Mouse (Mus musculus) midbrain, postnatal 0 days (tissue): ENCODE data around the gene Zbtb21. TPM values are rescaled to one million over a fixed set of nuclear protein-coding genes. Genes with fewer than 3 reads are reported as not detected.
"Not testable (repeated sequence)": the region's sequence is repeated elsewhere in the genome, so short reads cannot be mapped to it uniquely, and the experiment has no call there.

Source experiments
- ATAC-seq: fragments of 200-750 bp; cut with Nextera tagmentation; 2 replicates; pipeline ENCODE4 v1.8.0; 2017; ENCODE audit warnings: moderate number of reproducible peaks, mild to moderate bottlenecking, moderate TSS enrichment, moderate library complexity; ENCODE audit not compliant: low FRiP score
- DNase-seq: peaks from one replicate; pipeline ENCODE4 v3.0.0-alpha.2; 2015; ENCODE audit warnings: low spot score
- H3K27ac ChIP-seq: fragments of 300-500 bp; sonication (generic); 2 replicates; pipeline ENCODE4 v1.5.1; 2014; ENCODE audit warnings: low read depth, mild to moderate bottlenecking, low read length, mixed read lengths
- H3K27me3 ChIP-seq: fragments of 300-500 bp; sonication (generic); 2 replicates; pipeline ENCODE4 v1.6.1; 2014; ENCODE audit warnings: low read length, control low read depth, mixed read lengths; ENCODE audit not compliant: insufficient read depth
- H3K36me3 ChIP-seq: fragments of 300-500 bp; sonication (generic); 2 replicates; pipeline ENCODE4 v1.6.1; 2014; ENCODE audit warnings: low read length, control low read depth, mixed read lengths; ENCODE audit not compliant: insufficient read depth
- H3K4me1 ChIP-seq: fragments of 300-500 bp; sonication (generic); 2 replicates; pipeline ENCODE4 v1.6.1; 2014; ENCODE audit warnings: mild to moderate bottlenecking, control low read depth, antibody characterized with exemption, low read length, mixed read lengths; ENCODE audit not compliant: insufficient read depth
- H3K4me2 ChIP-seq: fragments of 300-500 bp; sonication (generic); 2 replicates; pipeline ENCODE4 v1.6.1; 2014; ENCODE audit warnings: low read depth, mild to moderate bottlenecking, low read length, mixed read lengths; ENCODE audit not compliant: poor library complexity, severe bottlenecking
- H3K4me3 ChIP-seq: fragments of 300-500 bp; sonication (generic); 2 replicates; pipeline ENCODE4 v1.5.1; 2014; ENCODE audit warnings: low read depth, mild to moderate bottlenecking, low read length, moderate library complexity
- H3K9ac ChIP-seq: fragments of 300-500 bp; sonication (generic); replicated peaks from 2 replicates; pipeline ENCODE4 v1.6.1; 2014; ENCODE audit warnings: mild to moderate bottlenecking, low read length, moderate library complexity, mixed read lengths; ENCODE audit not compliant: poor library complexity, severe bottlenecking
- H3K9me3 ChIP-seq: fragments of 300-500 bp; sonication (generic); 2 replicates; pipeline ENCODE4 v1.6.1; 2016; ENCODE audit warnings: low read length, control low read depth
- CTCF ChIP-seq: IDR thresholded peaks from 2 replicates; pipeline ENCODE4 v1.5.1; 2016; ENCODE audit warnings: antibody characterized with exemption, mild to moderate bottlenecking
- WGBS: fragments of 180-500 bp; shearing (Covaris S2); extraction: QIAGEN DNeasy Blood & Tissue Kit; methylation state at CpG from one replicate; pipeline ENCODE4 v1.1.7; 2014; 5-methylcytosine and 5-hydroxymethylcytosine counted together
- polyA plus RNA-seq: library from polyadenylated mRNA; unstranded; fragments of >200 nt; fragmentation: Nextera tagmentation; extraction: Ambion mirVana; gene quantifications from 2 replicates; pipeline ENCODE4 v1.2.1, GENCODE M21; 2015
- total RNA-seq: library from RNA; depleted of rRNA; stranded (reverse); fragments of >200 nt; gene quantifications from 2 replicates; pipeline ENCODE4 v1.2.3, GENCODE M21; 2014

Zbtb21 gene
- total and polyA plus RNA-seq, 2 experiments from 2014 or later: 9.4 to 30.5 TPM

DNA sequence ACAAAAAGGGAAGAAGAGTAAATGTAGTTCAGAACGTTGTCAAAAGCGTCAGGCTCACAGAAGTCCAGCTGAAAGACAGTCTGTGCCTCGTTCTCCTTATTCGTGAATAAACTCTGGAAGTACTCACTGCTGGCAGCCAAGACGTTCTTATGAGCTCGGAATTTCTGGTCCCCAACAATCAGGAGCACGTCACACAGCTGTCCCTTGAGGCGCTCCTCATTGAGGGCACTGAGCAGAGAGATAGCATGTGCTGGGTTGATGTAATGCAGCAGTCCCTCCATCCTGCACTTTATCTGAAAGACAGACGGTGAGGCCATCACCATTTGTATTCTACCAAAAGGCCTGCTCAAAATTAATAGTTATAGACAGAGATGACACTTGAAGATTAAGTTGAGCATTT is 9.6 kb downstream of the Zbtb21 start:
- TF ChIP-seq CTCF: no peak
- Histone ChIP-seq H3K27ac (no peak overlapping the region), H3K9ac (no peak overlapping the region), H3K4me3 (no peak overlapping the region), H3K4me1 (no peaks in the 10 kb centered on the region), H3K27me3 (no peaks in the 10 kb centered on the region), H3K36me3 (peaks cover 49% of the 10 kb centered on the region), H3K4me2 (no peak overlapping the region), H3K9me3 (no peaks in the 10 kb centered on the region)
- ATAC-seq: no peak
- 94% methylated on average over 9 of the region's 9 CpGs for WGBS
- DNase-seq: no peak

- no peak for ATAC-seq
- Histone ChIP-seq H3K27me3 (no peaks in the 10 kb centered on the region), H3K36me3 (peaks cover 47% of the 10 kb centered on the region), H3K9ac (no peak overlapping the region), H3K4me1 (no peaks in the 10 kb centered on the region), H3K9me3 (no peaks in the 10 kb centered on the region), H3K27ac (no peak overlapping the region), H3K4me2 (no peak overlapping the region), H3K4me3 (no peak overlapping the region)
- DNase-seq: no peak
- no peak for TF ChIP-seq CTCF
- 96% methylated on average over 4 of the region's 4 CpGs for WGBS
These were observed 10.1 kb downstream of the Zbtb21 start for GRCm38 (mm10) chr16:97952371-97952770.

GRCm38 (mm10) chr16:97950061-97950460 is 12.4 kb downstream of the Zbtb21 start:
- Histone ChIP-seq H3K4me2 (no peak overlapping the region), H3K4me1 (no peaks in the 10 kb centered on the region), H3K9ac (no peak overlapping the region), H3K27me3 (no peaks in the 10 kb centered on the region), H3K9me3 (no peaks in the 10 kb centered on the region), H3K27ac (no peak overlapping the region), H3K4me3 (no peak overlapping the region), H3K36me3 (peaks cover 35% of the 10 kb centered on the region)
- ATAC-seq (no peak), DNase-seq (no peak)
- TF ChIP-seq CTCF: no peak
- 97% methylated on average over 8 of the region's 8 CpGs for WGBS

DNA sequence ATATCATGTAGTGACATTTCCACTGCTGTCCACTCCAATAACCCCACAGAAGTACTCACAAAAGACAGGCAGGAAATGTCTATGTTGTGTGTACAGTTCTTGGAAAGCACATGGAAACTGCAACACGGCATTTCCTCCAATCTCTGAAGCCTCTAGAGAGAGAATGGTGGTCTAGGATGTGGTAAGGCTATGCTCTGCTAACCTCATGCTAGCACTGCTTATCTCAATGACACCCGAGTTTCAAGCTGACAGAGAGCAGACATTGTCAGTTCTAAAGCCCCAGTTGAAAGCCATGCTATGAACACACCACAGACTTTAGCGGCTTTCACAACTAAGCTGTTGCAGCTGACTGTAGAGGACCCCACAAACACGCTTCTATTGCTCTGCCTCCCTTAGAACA is 13.6 kb downstream of the Zbtb21 start:
- no peaks in the 10 kb centered on the region for H3K27me3 ChIP-seq
- H3K36me3 ChIP-seq: peaks cover 30% of the 10 kb centered on the region
- no peak for DNase-seq
- WGBS: 89% methylated on average over 4 of the region's 4 CpGs
- TF ChIP-seq CTCF: no peak
- no peak overlapping the region for H3K4me2 ChIP-seq
- no peaks in the 10 kb centered on the region for H3K4me1 ChIP-seq
- no peak overlapping the region for H3K4me3 ChIP-seq
- H3K27ac ChIP-seq: no peak overlapping the region
- no peak for ATAC-seq
- H3K9ac ChIP-seq: no peak overlapping the region
- H3K9me3 ChIP-seq: no peaks in the 10 kb centered on the region

DNA sequence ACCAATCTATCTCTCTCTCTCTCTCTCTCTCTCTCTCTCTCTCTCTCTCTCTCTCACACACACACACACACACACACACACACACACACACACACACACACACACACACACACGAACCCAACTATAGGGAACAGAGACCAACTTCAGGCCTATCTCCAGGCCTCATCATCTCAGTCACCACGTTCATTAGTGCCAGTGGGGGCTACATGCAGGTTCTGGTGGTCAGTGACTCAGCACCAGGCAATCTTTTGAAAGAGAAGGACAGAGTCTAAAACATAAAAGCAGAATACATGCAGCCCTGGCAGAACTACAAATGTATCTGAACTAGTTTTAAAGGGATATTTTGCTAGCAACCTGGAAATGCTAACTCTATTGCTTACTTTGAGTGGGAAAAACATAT is 15.4 kb downstream of the Zbtb21 start:
- H3K27ac ChIP-seq, DNase-seq, ATAC-seq, H3K9me3 ChIP-seq, H3K4me1 ChIP-seq, H3K4me3 ChIP-seq, H3K27me3 ChIP-seq, H3K9ac ChIP-seq, H3K4me2 ChIP-seq: not testable (repeated sequence)
- WGBS: 84% methylated on average over 2 of the region's 2 CpGs
- peaks cover 21% of the 10 kb centered on the region for H3K36me3 ChIP-seq

GRCm38 (mm10) chr16:97941844-97942243 is 20.6 kb downstream of the Zbtb21 start:
- DNase-seq: no peak
- Histone ChIP-seq H3K27ac (no peak overlapping the region), H3K4me1 (no peaks in the 10 kb centered on the region), H3K9me3 (no peaks in the 10 kb centered on the region), H3K27me3 (no peaks in the 10 kb centered on the region), H3K36me3 (no peaks in the 10 kb centered on the region), H3K9ac (no peak overlapping the region), H3K4me3 (no peak overlapping the region), H3K4me2 (no peak overlapping the region)
- no peak for ATAC-seq
- TF ChIP-seq CTCF: no peak
